Mouse (Mus musculus) heart, embryonic 14.5 days (tissue): ENCODE results near the gene Mthfr. TPM values are rescaled to one million over a fixed set of nuclear protein-coding genes. Genes with fewer than 3 reads are reported as not detected.
A peak's percentile ranks its signal among the peaks of the same experiment; 100 is the strongest.

Source experiments
- ATAC-seq: fragments of 200-750 bp; cut with Nextera tagmentation; 2 replicates; pipeline ENCODE4 v1.8.0; 2017; ENCODE audit warnings: low read depth, moderate TSS enrichment; ENCODE audit not compliant: insufficient number of reproducible peaks, insufficient read depth, low FRiP score
- H3K27ac ChIP-seq, 2 experiments: fragments of 200-500 bp in 1 of 2; fragments of 300-500 bp in 1 of 2; sonication (generic) in 1 of 2; replicated peaks in 1 of 2; 2 replicates each; pipeline ENCODE4 v1.5.1; 2012 to 2014; ENCODE audit warnings: low read depth in 2 of 2, low read length in 2 of 2, control low read depth in 1 of 2, mild to moderate bottlenecking in 1 of 2, mixed read lengths in 1 of 2; ENCODE audit not compliant: control insufficient read depth in 1 of 2, insufficient read depth in 1 of 2
- H3K27me3 ChIP-seq: fragments of 300-500 bp; sonication (generic); 2 replicates; pipeline ENCODE4 v1.6.1; 2014; ENCODE audit warnings: mild to moderate bottlenecking, low read length, control low read depth; ENCODE audit not compliant: control insufficient read depth, insufficient read depth
- H3K36me3 ChIP-seq: fragments of 300-500 bp; sonication (generic); 2 replicates; pipeline ENCODE4 v1.6.1; 2014; ENCODE audit warnings: mild to moderate bottlenecking, control low read depth, low read length, mixed read lengths; ENCODE audit not compliant: control insufficient read depth, insufficient read depth
- H3K4me1 ChIP-seq, 2 experiments: fragments of 200-500 bp in 1 of 2; fragments of 300-500 bp in 1 of 2; sonication (generic) in 1 of 2; 2 replicates each; pipeline ENCODE4 v1.6.1; 2012 to 2014; ENCODE audit warnings: low read length in 2 of 2, control low read depth in 1 of 2, mixed read lengths in 1 of 2; ENCODE audit not compliant: control insufficient read depth in 2 of 2, insufficient read depth in 2 of 2
- H3K4me2 ChIP-seq: fragments of 300-500 bp; sonication (generic); 2 replicates; pipeline ENCODE4 v1.6.1; 2014; ENCODE audit warnings: mild to moderate bottlenecking, low read length
- H3K4me3 ChIP-seq, 2 experiments: fragments of 200-500 bp in 1 of 2; fragments of 300-500 bp in 1 of 2; sonication (generic) in 1 of 2; 2 replicates each; pipeline ENCODE4 v1.5.1; 2012 to 2014; ENCODE audit warnings: low read length in 2 of 2, mild to moderate bottlenecking in 2 of 2, control low read depth in 1 of 2, low read depth in 1 of 2, moderate library complexity in 1 of 2; ENCODE audit not compliant: control insufficient read depth in 1 of 2, insufficient read depth in 1 of 2
- H3K9ac ChIP-seq: fragments of 300-500 bp; sonication (generic); 2 replicates; pipeline ENCODE4 v1.6.1; 2014; ENCODE audit warnings: mild to moderate bottlenecking, low read length
- H3K9me3 ChIP-seq: fragments of 300-500 bp; sonication (generic); 2 replicates; pipeline ENCODE4 v1.6.1; 2016; ENCODE audit warnings: low read length, control low read depth; ENCODE audit not compliant: control insufficient read depth
- WGBS: fragments of 180-500 bp; shearing (Covaris S2); extraction: QIAGEN DNeasy Blood & Tissue Kit; methylation state at CpG from one replicate; pipeline ENCODE4 v1.1.7; 2014; 5-methylcytosine and 5-hydroxymethylcytosine counted together
- polyA plus RNA-seq: library from polyadenylated mRNA; unstranded; fragments of >200 nt; fragmentation: Nextera tagmentation; extraction: Ambion mirVana; gene quantifications from 2 replicates; pipeline ENCODE4 v1.2.1, GENCODE M21; 2014

Gene Mthfr
- polyA plus RNA-seq, 1 experiment from 2014 or later, result 9.7 TPM

GRCm38 (mm10) chr4:148051886-148052285 lies 13.0 kb downstream of the Mthfr start:
- peaks cover 97% of the 10 kb centered on the region for H3K36me3 ChIP-seq
- H3K4me3 ChIP-seq, result no peak overlapping the region
- WGBS, result 88% methylated on average over 11 of the region's 11 CpGs
- H3K27me3 ChIP-seq, result no peaks in the 10 kb centered on the region
- H3K9ac ChIP-seq, result no peak overlapping the region
- no peaks in the 10 kb centered on the region for H3K9me3 ChIP-seq
- H3K4me1 ChIP-seq, result peaks cover 2 to 6% of the 10 kb centered on the region in 2 experiments; a peak in 2 of 4 replicates
- ATAC-seq, result no peak
- no peak overlapping the region for H3K4me2 ChIP-seq
- H3K27ac ChIP-seq, result no peak overlapping the region

- Histone ChIP-seq H3K4me1 (peaks cover 4 to 10% of the 10 kb centered on the region in 2 experiments; a peak in 2 of 4 replicates), H3K27ac (no peak overlapping the region), H3K9ac (no peak overlapping the region), H3K27me3 (no peaks in the 10 kb centered on the region), H3K4me3 (no peak overlapping the region), H3K36me3 (peaks cover 99% of the 10 kb centered on the region), H3K9me3 (no peaks in the 10 kb centered on the region), H3K4me2 (no peak overlapping the region)
- no peak for ATAC-seq
- 65% methylated on average over 2 of the region's 2 CpGs for WGBS
Observed at GRCm38 (mm10) chr4:148052976-148053375, 14.1 kb downstream of the Mthfr start.

- WGBS, result 94% methylated on average over 12 of the region's 12 CpGs
- no peaks in the 10 kb centered on the region for H3K27me3 ChIP-seq
- H3K4me2 ChIP-seq, result no peak overlapping the region
- H3K27ac ChIP-seq, result no peak overlapping the region
- H3K9me3 ChIP-seq, result no peaks in the 10 kb centered on the region
- no peak overlapping the region for H3K4me3 ChIP-seq
- H3K9ac ChIP-seq, result no peak overlapping the region
- H3K36me3 ChIP-seq, result peaks cover 99% of the 10 kb centered on the region
- no peak for ATAC-seq
- H3K4me1 ChIP-seq, result peaks cover 4 to 10% of the 10 kb centered on the region in 2 experiments; a peak in 2 of 4 replicates
Observed at GRCm38 (mm10) chr4:148053417-148053920, 14.6 kb downstream of the Mthfr start.

GRCm38 (mm10) chr4:148054961-148055695 lies 16.3 kb downstream of the Mthfr start:
- no peak overlapping the region for H3K4me2 ChIP-seq
- H3K27ac ChIP-seq, result no peak overlapping the region
- no peaks in the 10 kb centered on the region for H3K9me3 ChIP-seq
- WGBS, result 92% methylated on average over 21 of the region's 21 CpGs
- no peaks in the 10 kb centered on the region for H3K27me3 ChIP-seq
- peaks cover 4 to 10% of the 10 kb centered on the region in 2 experiments; a peak in 2 of 4 replicates for H3K4me1 ChIP-seq
- peaks cover 90% of the 10 kb centered on the region for H3K36me3 ChIP-seq
- no peak overlapping the region for H3K4me3 ChIP-seq
- H3K9ac ChIP-seq, result no peak overlapping the region
- no peak for ATAC-seq

- H3K9ac ChIP-seq, result 0 out of 2 replicates have a peak overlapping the region, but pooled peaks have one; percentile 38
- peaks cover 8 to 10% of the 10 kb centered on the region in 2 experiments; a peak in 2 of 4 replicates for H3K4me1 ChIP-seq
- no peak overlapping the region for H3K4me2 ChIP-seq
- no peaks in the 10 kb centered on the region for H3K9me3 ChIP-seq
- peaks cover 79% of the 10 kb centered on the region for H3K36me3 ChIP-seq
- WGBS, result 81% methylated on average over 7 of the region's 7 CpGs
- H3K27me3 ChIP-seq, result no peaks in the 10 kb centered on the region
- H3K27ac ChIP-seq, result peak overlapping the region in 1 of 2 experiments; percentile 62; a peak in 2 of 4 replicates
- no peak overlapping the region for H3K4me3 ChIP-seq
- no peak for ATAC-seq
Observed at GRCm38 (mm10) chr4:148056246-148056645, 17.4 kb downstream of the Mthfr start.

GRCm38 (mm10) chr4:148056801-148057200 lies 17.9 kb downstream of the Mthfr start:
- Histone ChIP-seq H3K4me3 (no peak overlapping the region), H3K27ac (peak overlapping the region; percentile 62; a peak in 3 of 4 replicates), H3K9me3 (no peaks in the 10 kb centered on the region), H3K27me3 (no peaks in the 10 kb centered on the region), H3K4me1 (peaks cover 8 to 10% of the 10 kb centered on the region in 2 experiments; a peak in 2 of 4 replicates), H3K4me2 (no peak overlapping the region), H3K9ac (no peak overlapping the region), H3K36me3 (peaks cover 74% of the 10 kb centered on the region)
- ATAC-seq, result peak; percentile 44
- 66% methylated on average over 4 of the region's 4 CpGs for WGBS

GRCm38 (mm10) chr4:148057661-148058209 lies 18.9 kb downstream of the Mthfr start:
- peaks cover 8 to 10% of the 10 kb centered on the region in 2 experiments; a peak in 2 of 4 replicates for H3K4me1 ChIP-seq
- no peak overlapping the region for H3K9ac ChIP-seq
- no peak overlapping the region for H3K27ac ChIP-seq
- H3K4me2 ChIP-seq, result no peak overlapping the region
- peaks cover 65% of the 10 kb centered on the region for H3K36me3 ChIP-seq
- no peaks in the 10 kb centered on the region for H3K27me3 ChIP-seq
- 62% methylated on average over 5 of the region's 5 CpGs for WGBS
- no peak for ATAC-seq
- no peaks in the 10 kb centered on the region for H3K9me3 ChIP-seq
- no peak overlapping the region for H3K4me3 ChIP-seq
